Mouse (Mus musculus) mouse trophoblast stem cell (cell line): ENCODE measurements around the gene Olfr873.
"Not testable (repeated sequence)": the region's sequence is repeated elsewhere in the genome, so short reads cannot be mapped to it uniquely, and the experiment has no call there.

ENCODE experiments used
- in situ Hi-C, 2 experiments: fragments of 300-500 bp; cut with MseI, MboI; formaldehyde crosslinking; loops; 2 replicates in 1 of 2; 3 replicates in 1 of 2; pipeline ENCODE4 v1.15.1; 2025

Gene Olfr873

GRCm38 (mm10) chr9:20298232-20298631 lies at the start of gene Olfr873:
Gene Olfr873 (plus strand): TSS chr9:20298532.
- in situ Hi-C loops, result no loop called here

GRCm38 (mm10) chr9:20282051-20282450 lies 16.3 kb upstream of the Olfr873 start, which contains the start of gene Olfr39:
Gene Olfr39 (plus strand): TSS chr9:20282351.
- in situ Hi-C loops, result no loop called here

- in situ Hi-C loops, result not testable (repeated sequence)
Measured at GRCm38 (mm10) chr9:20295562-20295961, 2.8 kb upstream of the Olfr873 start.

GRCm38 (mm10) chr9:20335994-20336393 lies 37.7 kb downstream of the Olfr873 start, which contains the start of gene Olfr18:
Gene Olfr18 (minus strand): TSS chr9:20336094.
- in situ Hi-C loops, result no loop called here

GRCm38 (mm10) chr9:20348501-20348900 lies 50.2 kb downstream of the Olfr873 start:
- in situ Hi-C loops, result no loop called here
